Mouse (Mus musculus): Measurements from ENCODE around the gene Myh1.
A peak's percentile ranks its signal among the peaks of the same experiment; 100 is the strongest.

Myh1 gene

GRCm38 (mm10) chr11:67235639-67236358 is 35.9 kb downstream of the Myh1 start:
- peak in 1 of 2 experiments; percentile 30 for DNase-seq (ENCODE audit: low spot score in 2 of 2)

- no peak for DNase-seq (ENCODE audit: low spot score in 2 of 2)
Measured at GRCm38 (mm10) chr11:67236799-67237198, 36.9 kb downstream of the Myh1 start.

GRCm38 (mm10) chr11:67237481-67238079 is 37.7 kb downstream of the Myh1 start, which contains the start of gene Myh4:
Gene Myh4 (plus strand): TSS chr11:67238029.
- DNase-seq (ENCODE audit: low spot score in 2 of 2), result no peak

- no peak for DNase-seq (ENCODE audit: low spot score in 2 of 2)
Measured at GRCm38 (mm10) chr11:67241051-67241450, 41.2 kb downstream of the Myh1 start.

- no peak for DNase-seq (ENCODE audit: low spot score in 2 of 2)
Measured at GRCm38 (mm10) chr11:67253691-67254090, 53.8 kb downstream of the Myh1 start.

- DNase-seq (ENCODE audit: low spot score in 2 of 2), result no peak
Measured at GRCm38 (mm10) chr11:67257048-67257447, 57.2 kb downstream of the Myh1 start.

GRCm38 (mm10) chr11:67260956-67261355 is 61.1 kb downstream of the Myh1 start:
- DNase-seq (ENCODE audit: low spot score in 2 of 2), result no peak
